In the genomic region with DNA sequence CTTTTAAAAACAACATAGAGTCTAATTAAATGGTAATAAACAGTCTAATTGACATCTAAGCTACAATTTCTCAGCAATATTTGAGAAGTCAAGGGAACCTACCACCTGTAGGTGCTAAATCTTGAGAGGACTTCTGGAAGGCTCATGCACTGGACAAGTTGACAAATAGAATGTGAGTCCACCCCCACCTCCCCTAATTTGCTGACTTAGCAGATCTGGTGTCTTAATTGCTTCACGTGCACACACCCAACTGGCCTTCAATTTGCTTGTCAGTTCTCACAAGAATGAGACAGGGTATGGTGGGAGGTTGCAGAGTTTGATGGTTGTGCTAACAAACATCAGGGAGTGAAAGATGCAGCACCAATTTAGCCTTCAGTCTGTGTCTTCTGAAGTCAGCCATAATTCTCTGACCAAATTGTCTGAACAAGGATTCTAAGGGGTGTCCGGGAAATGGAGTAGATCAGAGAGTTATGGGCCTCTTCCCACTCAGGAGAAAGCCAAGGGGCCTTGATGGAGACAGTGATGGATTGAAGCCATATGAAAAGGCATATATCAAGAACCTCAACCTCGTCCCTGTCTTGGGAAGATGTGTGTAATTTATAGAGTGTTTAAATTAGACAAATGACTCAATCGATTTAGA, we compare ENCODE assay signal across 30 mouse cellular contexts.
DNase-seq lines count a peak whose midpoint lies in the region; ATAC-seq and TF ChIP-seq lines count a peak whose summit lies in the region.
"Had no signal": no experiment of that assay in that cellular context is flagged by ENCODE, and none has a peak within 500 bp of the region (broad histone marks: within the 10 kb centered on the region; RNA-seq: fewer than 3 reads in every experiment).

No protein-coding gene starts in this region.

- no peaks in the 10 kb centered on the region for H3K36me3 ChIP-seq in intestine, embryonic 14.5 days (ENCODE audit: control insufficient read depth, insufficient read depth, low read length)
- H3K36me3 ChIP-seq in intestine, postnatal 0 days (ENCODE audit: control insufficient read depth, insufficient read depth): no peaks in the 10 kb centered on the region
- no peaks in the 10 kb centered on the region for H3K36me3 ChIP-seq in neural tube, embryonic 15.5 days
- H3K36me3 ChIP-seq in intestine, embryonic 16.5 days (ENCODE audit: control insufficient read depth, insufficient read depth, low read length): no peaks in the 10 kb centered on the region
- H3K36me3 ChIP-seq: embryonic facial prominence, embryonic 12.5 days; forebrain, embryonic 15.5 days; heart, embryonic 10.5 days; hindbrain, embryonic 13.5 days; midbrain, embryonic 10.5 days; midbrain, embryonic 15.5 days had no signal

- H3K27ac ChIP-seq in intestine, embryonic 14.5 days (ENCODE audit: low read depth): peak overlapping the region; percentile 47; the same call in 1 of the 2 replicates
- H3K27ac ChIP-seq in intestine, postnatal 0 days (ENCODE audit: low read depth, low read length): no peak overlapping the region
- no peak overlapping the region for H3K27ac ChIP-seq in neural tube, embryonic 15.5 days (replicated peaks)
- H3K27ac ChIP-seq in intestine, embryonic 16.5 days (ENCODE audit: low read length): no peak overlapping the region
- H3K27ac ChIP-seq: embryonic facial prominence, embryonic 12.5 days; forebrain, embryonic 15.5 days; heart, embryonic 10.5 days; hindbrain, embryonic 13.5 days; liver, embryonic 14.5 days; midbrain, embryonic 10.5 days; midbrain, embryonic 15.5 days had no signal

- no peaks in the 10 kb centered on the region for H3K27me3 ChIP-seq in intestine, embryonic 14.5 days (replicated peaks; ENCODE audit: control insufficient read depth, insufficient read depth, low read length)
- no peaks in the 10 kb centered on the region for H3K27me3 ChIP-seq in intestine, postnatal 0 days (replicated peaks; ENCODE audit: control insufficient read depth, insufficient read depth, low read length)
- H3K27me3 ChIP-seq in neural tube, embryonic 15.5 days (replicated peaks): no peaks in the 10 kb centered on the region
- H3K27me3 ChIP-seq in intestine, embryonic 16.5 days (replicated peaks; ENCODE audit: control insufficient read depth, insufficient read depth, low read length): no peaks in the 10 kb centered on the region
- H3K27me3 ChIP-seq: embryonic facial prominence, embryonic 12.5 days; forebrain, embryonic 15.5 days; hindbrain, embryonic 13.5 days; midbrain, embryonic 15.5 days had no signal

- H3K4me3 ChIP-seq in intestine, embryonic 14.5 days (ENCODE audit: low read depth, low read length): no peak overlapping the region
- H3K4me3 ChIP-seq in intestine, postnatal 0 days (ENCODE audit: low read depth, low read length): no peak overlapping the region
- H3K4me3 ChIP-seq in neural tube, embryonic 15.5 days (replicated peaks): no peak overlapping the region
- no peak overlapping the region for H3K4me3 ChIP-seq in intestine, embryonic 16.5 days (ENCODE audit: low read length)
- H3K4me3 ChIP-seq: embryonic facial prominence, embryonic 12.5 days; forebrain, embryonic 15.5 days; heart, embryonic 10.5 days; hindbrain, embryonic 13.5 days; midbrain, embryonic 10.5 days; midbrain, embryonic 15.5 days had no signal

- H3K4me1 ChIP-seq in intestine, embryonic 14.5 days (replicated peaks; ENCODE audit: control insufficient read depth, insufficient read depth, low read length): peaks cover 30% of the 10 kb centered on the region
- H3K4me1 ChIP-seq in intestine, postnatal 0 days (replicated peaks; ENCODE audit: control insufficient read depth, insufficient read depth, low read length): no peaks in the 10 kb centered on the region
- no peaks in the 10 kb centered on the region for H3K4me1 ChIP-seq in neural tube, embryonic 15.5 days
- no peaks in the 10 kb centered on the region for H3K4me1 ChIP-seq in intestine, embryonic 16.5 days (ENCODE audit: control insufficient read depth, insufficient read depth, low read length)
- H3K4me1 ChIP-seq: forebrain, embryonic 15.5 days; hindbrain, embryonic 13.5 days; midbrain, embryonic 15.5 days had no signal

- ATAC-seq in intestine, embryonic 14.5 days (replicated peaks; ENCODE audit: low FRiP score, low TSS enrichment, low read depth): peak; percentile 73
- no peak for ATAC-seq in intestine, postnatal 0 days
- no peak for ATAC-seq in neural tube, embryonic 15.5 days (ENCODE audit: low FRiP score)
- ATAC-seq in intestine, embryonic 16.5 days: peak; percentile 79
- ATAC-seq: activated CD4-positive, CD25-positive, alpha-beta regulatory T cell, adult 4 months; forebrain, embryonic 15.5 days; midbrain, embryonic 15.5 days had no signal

- no peaks in the 10 kb centered on the region for H3K9me3 ChIP-seq in intestine, embryonic 14.5 days (ENCODE audit: control insufficient read depth, low read length)
- no peaks in the 10 kb centered on the region for H3K9me3 ChIP-seq in intestine, postnatal 0 days (ENCODE audit: control insufficient read depth)
- H3K9me3 ChIP-seq in neural tube, embryonic 15.5 days (replicated peaks): no peaks in the 10 kb centered on the region
- H3K9me3 ChIP-seq in intestine, embryonic 16.5 days (ENCODE audit: control insufficient read depth, low read length): no peaks in the 10 kb centered on the region
- H3K9me3 ChIP-seq: embryonic facial prominence, embryonic 12.5 days; forebrain, embryonic 15.5 days; heart, embryonic 10.5 days; hindbrain, embryonic 13.5 days; midbrain, embryonic 10.5 days; midbrain, embryonic 15.5 days had no signal

- DNase-seq in intestine, embryonic 14.5 days (ENCODE audit: low spot score): no peak
- peak; percentile 14 for DNase-seq in neural tube, embryonic 10.5 days (ENCODE audit: extremely low spot score, low spot score)
- no peak for DNase-seq in spleen, adult 12 weeks (ENCODE audit: low spot score)
- DNase-seq in retina, embryonic 14.5 days (ENCODE audit: low spot score): no peak
- DNase-seq: adrenal gland, adult 2 months; adrenal gland, postnatal 36 days; cerebellum, adult 18-20 months; cerebellum, postnatal 10 days; gastrocnemius, postnatal 25 days; heart, adult 11 months; heart, postnatal 4 days; kidney, adult 9 months; layer of hippocampus, adult 9-11 months; liver; lung, postnatal 14 days; right cerebral cortex, postnatal 4 days; thymus, adult 18-20 months; thymus, postnatal 25 days had no signal

- TF ChIP-seq CTCF in intestine, postnatal 0 days (IDR thresholded peaks at IDR 0.05; ENCODE audit: low read depth): no peak

- no peak overlapping the region for H3K9ac ChIP-seq in intestine, embryonic 14.5 days (ENCODE audit: low read length)
- H3K9ac ChIP-seq in intestine, postnatal 0 days (ENCODE audit: low read depth, low read length): no peak overlapping the region
- no peak overlapping the region for H3K9ac ChIP-seq in neural tube, embryonic 15.5 days (replicated peaks)
- H3K9ac ChIP-seq in intestine, embryonic 16.5 days (ENCODE audit: low read depth, low read length): no peak overlapping the region
- H3K9ac ChIP-seq: embryonic facial prominence, embryonic 12.5 days; forebrain, embryonic 15.5 days; hindbrain, embryonic 13.5 days; liver, embryonic 14.5 days; lung, embryonic 14.5 days; midbrain, embryonic 15.5 days had no signal

- WGBS in intestine, embryonic 14.5 days: 30% methylated on average over 4 of the region's 4 CpGs
- 54% methylated on average over 4 of the region's 4 CpGs for WGBS in intestine, postnatal 0 days
- 59% methylated on average over 4 of the region's 4 CpGs for WGBS in neural tube, embryonic 15.5 days
- WGBS in intestine, embryonic 16.5 days: 42% methylated on average over 4 of the region's 4 CpGs

- no peak overlapping the region for H3K4me2 ChIP-seq in intestine, embryonic 14.5 days (ENCODE audit: low read length)
- H3K4me2 ChIP-seq in intestine, postnatal 0 days (replicated peaks; ENCODE audit: low read depth): no peak overlapping the region
- H3K4me2 ChIP-seq in neural tube, embryonic 15.5 days: no peak overlapping the region
- H3K4me2 ChIP-seq in intestine, embryonic 16.5 days (ENCODE audit: low read depth, low read length): no peak overlapping the region
- H3K4me2 ChIP-seq: embryonic facial prominence, embryonic 12.5 days; forebrain, embryonic 15.5 days; hindbrain, embryonic 13.5 days; lung, embryonic 14.5 days; midbrain, embryonic 15.5 days had no signal

Comparison
In these comparisons a context has a peak if more than half of its experiments do, and no peak if none do; other contexts are left out.
1. ATAC-seq: peak in intestine, embryonic 14.5 days (single experiment) and intestine, embryonic 16.5 days (single experiment); none in intestine, postnatal 0 days (single experiment) and neural tube, embryonic 15.5 days (single experiment).